Mouse (Mus musculus): ENCODE data around the gene Tfap4. TPM values are rescaled to one million over a fixed set of nuclear protein-coding genes. Genes with fewer than 3 reads are reported as not detected.

Gene Tfap4
- polyA plus RNA-seq, 2 experiments, result 19.6 to 29.9 TPM

GRCm38 (mm10) chr16:4576873-4577272, 17.2 kb upstream of the Tfap4 start:
- no peak for ATAC-seq (ENCODE audit: low FRiP score, low read depth)
- H3K27me3 ChIP-seq (ENCODE audit: control insufficient read depth, insufficient read depth, low read length), result no peaks in the 10 kb centered on the region

GRCm38 (mm10) chr16:4576038-4576437, 16.4 kb upstream of the Tfap4 start:
- peaks cover 2% of the 10 kb centered on the region for H3K4me1 ChIP-seq (ENCODE audit: control insufficient read depth, insufficient read depth, low read length)
- ATAC-seq (ENCODE audit: low FRiP score, low read depth) (no peak), DNase-seq (ENCODE audit: low spot score) (no peak)
- H3K9me3 ChIP-seq (ENCODE audit: control insufficient read depth, low read length), result no peaks in the 10 kb centered on the region
- no peaks in the 10 kb centered on the region for H3K27me3 ChIP-seq (ENCODE audit: control insufficient read depth, insufficient read depth, low read length)
- H3K27ac ChIP-seq (replicated peaks; ENCODE audit: low read depth, low read length), result no peak overlapping the region
- TF ChIP-seq POLR2A (IDR thresholded peaks at IDR 0.05; ENCODE audit: borderline replicate concordance, extremely low read depth, insufficient read depth, insufficient read length), result no peak
- no peak overlapping the region for H3K4me3 ChIP-seq (replicated peaks; ENCODE audit: low read length)
- no peak overlapping the region; the same call in 1 of the 2 replicates for H3K9ac ChIP-seq (ENCODE audit: low read depth, low read length, severe bottlenecking)
- H3K36me3 ChIP-seq (ENCODE audit: control insufficient read depth, insufficient read depth, low read length), result no peaks in the 10 kb centered on the region
- WGBS, result 17% methylated on average over 2 of the region's 2 CpGs
- no peak overlapping the region for H3K4me2 ChIP-seq (replicated peaks; ENCODE audit: low read depth, low read length, severe bottlenecking)

More at GRCm38 (mm10) chr16:4576873-4577272, 17.2 kb upstream of the Tfap4 start:
- Histone ChIP-seq H3K9ac (ENCODE audit: low read depth, low read length, severe bottlenecking) (no peak overlapping the region), H3K4me3 (replicated peaks; ENCODE audit: low read length) (no peak overlapping the region), H3K27ac (replicated peaks; ENCODE audit: low read depth, low read length) (no peak overlapping the region), H3K4me2 (replicated peaks; ENCODE audit: low read depth, low read length, severe bottlenecking) (no peak overlapping the region), H3K36me3 (ENCODE audit: control insufficient read depth, insufficient read depth, low read length) (no peaks in the 10 kb centered on the region), H3K9me3 (ENCODE audit: control insufficient read depth, low read length) (no peaks in the 10 kb centered on the region), H3K4me1 (ENCODE audit: control insufficient read depth, insufficient read depth, low read length) (no peaks in the 10 kb centered on the region)
- WGBS, result 54% methylated on average over 2 of the region's 2 CpGs
- no peak for DNase-seq (ENCODE audit: low spot score)
- no peak for TF ChIP-seq POLR2A (IDR thresholded peaks at IDR 0.05; ENCODE audit: borderline replicate concordance, extremely low read depth, insufficient read depth, insufficient read length)

DNA sequence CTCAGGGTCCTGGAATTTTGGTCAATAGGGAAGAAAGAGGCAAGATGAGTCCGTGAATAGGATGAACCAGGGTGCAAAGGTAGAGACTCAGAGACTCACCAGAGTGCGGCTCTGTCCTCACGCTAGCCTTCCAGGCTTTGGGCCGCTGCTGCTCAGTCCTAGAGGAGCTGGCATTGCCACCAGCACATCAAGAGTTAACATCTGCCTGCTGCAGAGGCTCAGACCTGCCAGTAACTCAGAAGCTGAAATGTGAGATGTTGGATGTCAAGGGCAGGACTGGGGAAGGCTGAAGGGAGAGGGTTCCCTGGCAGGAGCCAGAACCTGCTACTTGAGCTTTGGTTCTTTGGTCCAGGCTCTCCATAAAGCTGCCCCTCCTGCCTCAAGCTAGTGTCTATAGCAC, 11.1 kb upstream of the Tfap4 start:
- H3K9me3 ChIP-seq (ENCODE audit: control insufficient read depth, low read length), result no peaks in the 10 kb centered on the region
- H3K4me1 ChIP-seq (ENCODE audit: control insufficient read depth, insufficient read depth, low read length), result peaks cover 10% of the 10 kb centered on the region
- DNase-seq (ENCODE audit: low spot score) (no peak), ATAC-seq (ENCODE audit: low FRiP score, low read depth) (peak; percentile 21; the same call in 1 of the 2 replicates)
- H3K4me2 ChIP-seq (replicated peaks; ENCODE audit: low read depth, low read length, severe bottlenecking), result no peak overlapping the region
- H3K4me3 ChIP-seq (replicated peaks; ENCODE audit: low read length), result no peak overlapping the region
- no peaks in the 10 kb centered on the region for H3K27me3 ChIP-seq (ENCODE audit: control insufficient read depth, insufficient read depth, low read length)
- TF ChIP-seq POLR2A (IDR thresholded peaks at IDR 0.05; ENCODE audit: borderline replicate concordance, extremely low read depth, insufficient read depth, insufficient read length), result no peak
- 30% methylated on average over 4 of the region's 4 CpGs for WGBS
- no peaks in the 10 kb centered on the region for H3K36me3 ChIP-seq (ENCODE audit: control insufficient read depth, insufficient read depth, low read length)
- no peak overlapping the region for H3K9ac ChIP-seq (ENCODE audit: low read depth, low read length, severe bottlenecking)
- no peak overlapping the region for H3K27ac ChIP-seq (replicated peaks; ENCODE audit: low read depth, low read length)

- TF ChIP-seq POLR2A (IDR thresholded peaks at IDR 0.05; ENCODE audit: borderline replicate concordance, extremely low read depth, insufficient read depth, insufficient read length), result no peak
- no peak; the same call in 1 of the 2 replicates for ATAC-seq (ENCODE audit: low FRiP score, low read depth)
- WGBS, result 24% methylated on average over 4 of the region's 4 CpGs
These were observed 8.3 kb upstream of the Tfap4 start for GRCm38 (mm10) chr16:4567912-4568311.

DNA sequence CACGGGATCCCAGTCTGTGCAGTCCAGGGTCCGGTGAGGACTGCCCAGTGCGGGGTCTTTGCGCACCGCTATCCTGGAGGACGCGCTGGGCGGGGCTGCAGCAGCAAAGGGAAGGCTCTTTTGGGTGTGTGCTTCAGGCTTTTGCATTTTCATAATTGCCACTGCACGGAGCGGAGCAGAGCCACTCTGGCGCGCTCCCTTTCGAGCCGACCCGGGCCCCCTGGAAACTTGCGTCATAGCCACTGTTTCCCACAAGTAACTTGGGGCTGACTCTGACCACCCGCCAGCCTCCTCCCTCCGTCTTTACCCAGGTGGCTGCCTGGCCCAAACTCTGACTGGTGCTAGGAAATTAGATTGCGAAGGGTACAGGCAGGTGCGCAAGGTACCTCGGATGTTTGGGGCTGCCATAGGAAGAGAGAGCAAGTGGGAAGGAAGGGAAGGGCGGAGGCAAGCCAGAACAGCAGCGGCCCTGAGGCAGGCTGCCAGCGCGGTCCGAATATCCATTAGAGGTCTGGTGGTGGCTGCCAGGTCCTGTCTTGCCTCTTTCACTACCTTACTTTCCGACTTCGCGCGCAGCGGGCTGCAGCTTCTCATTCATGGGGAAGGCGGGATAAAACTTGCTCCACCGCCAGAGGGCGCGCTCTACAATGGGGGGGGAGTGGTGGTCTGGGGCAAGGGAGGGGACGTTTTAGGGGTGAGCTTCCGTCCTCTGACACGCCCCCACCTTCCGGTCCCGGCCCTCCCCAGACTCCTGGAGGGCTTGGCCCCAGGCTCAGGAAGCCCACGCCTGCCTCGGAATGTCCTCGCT, 695 bp upstream of the Tfap4 start:
- Histone ChIP-seq H3K4me3 (replicated peaks; ENCODE audit: low read length) (peak overlapping the region; percentile 81), H3K27ac (replicated peaks; ENCODE audit: low read depth, low read length) (peak overlapping the region; percentile 93), H3K9ac (ENCODE audit: low read depth, low read length, severe bottlenecking) (peak overlapping the region; percentile 77), H3K27me3 (ENCODE audit: control insufficient read depth, insufficient read depth, low read length) (no peaks in the 10 kb centered on the region), H3K4me2 (replicated peaks; ENCODE audit: low read depth, low read length, severe bottlenecking) (peak overlapping the region; percentile 78), H3K4me1 (ENCODE audit: control insufficient read depth, insufficient read depth, low read length) (peaks cover 17% of the 10 kb centered on the region), H3K36me3 (ENCODE audit: control insufficient read depth, insufficient read depth, low read length) (no peaks in the 10 kb centered on the region), H3K9me3 (ENCODE audit: control insufficient read depth, low read length) (no peaks in the 10 kb centered on the region)
- DNase-seq (ENCODE audit: low spot score), result peak; percentile 73
- ATAC-seq (ENCODE audit: low FRiP score, low read depth), result peak; percentile 21; the same call in 1 of the 2 replicates
- TF ChIP-seq POLR2A (IDR thresholded peaks at IDR 0.05; ENCODE audit: borderline replicate concordance, extremely low read depth, insufficient read depth, insufficient read length), result 0 out of 2 replicates have a peak, but pooled peaks have one; percentile 28
- 1% methylated on average over 36 of the region's 43 CpGs for WGBS

More at GRCm38 (mm10) chr16:4567912-4568311, 8.3 kb upstream of the Tfap4 start:
- Histone ChIP-seq H3K4me1 (ENCODE audit: control insufficient read depth, insufficient read depth, low read length) (peaks cover 10% of the 10 kb centered on the region), H3K9ac (ENCODE audit: low read depth, low read length, severe bottlenecking) (no peak overlapping the region), H3K27ac (replicated peaks; ENCODE audit: low read depth, low read length) (0 out of 2 replicates have a peak overlapping the region, but pooled peaks have one; percentile 19), H3K36me3 (ENCODE audit: control insufficient read depth, insufficient read depth, low read length) (no peaks in the 10 kb centered on the region), H3K27me3 (ENCODE audit: control insufficient read depth, insufficient read depth, low read length) (no peaks in the 10 kb centered on the region), H3K9me3 (ENCODE audit: control insufficient read depth, low read length) (no peaks in the 10 kb centered on the region), H3K4me3 (replicated peaks; ENCODE audit: low read length) (no peak overlapping the region), H3K4me2 (replicated peaks; ENCODE audit: low read depth, low read length, severe bottlenecking) (no peak overlapping the region)
- peak; percentile 91 for DNase-seq (ENCODE audit: low spot score)

Measured in limb, embryonic 14.5 days (tissue).